Mouse (Mus musculus): Measurements from ENCODE around the gene Vdac1. TPM values are rescaled to one million over a fixed set of nuclear protein-coding genes. Genes with fewer than 3 reads are reported as not detected.

Vdac1 gene
- 272 and 293 TPM in 2 replicates for polyA plus RNA-seq (2015; fragmentation: Nextera tagmentation; extraction: Ambion mirVana)

- Histone ChIP-seq H3K4me2 (replicated peaks) (peak within 1 kb of the TSS; percentile 72), H3K36me3 (no peaks in the 10 kb centered on the region), H3K27ac (replicated peaks) (peak within 1 kb of the TSS; percentile 92), H3K4me1 (peaks cover 41% of the 10 kb centered on the region), H3K9me3 (no peaks in the 10 kb centered on the region), H3K27me3 (no peaks in the 10 kb centered on the region), H3K9ac (replicated peaks) (peak within 1 kb of the TSS; percentile 97), H3K4me3 (peak within 1 kb of the TSS; percentile 86)
- under 1% methylated on average over 84 of the region's 84 CpGs for WGBS
- peak; percentile 96 for ATAC-seq (replicated peaks)
These were observed at the start of gene Vdac1 for GRCm38 (mm10) chr11:52360471-52361277. Gene Vdac1, plus strand, starts transcription at chr11:52360860.

GRCm38 (mm10) chr11:52314102-52314793, 46.4 kb upstream of the Vdac1 start:
- Histone ChIP-seq H3K4me1 (no peaks in the 10 kb centered on the region), H3K36me3 (no peaks in the 10 kb centered on the region), H3K9me3 (no peaks in the 10 kb centered on the region), H3K27ac (replicated peaks) (no peak overlapping the region), H3K27me3 (0 out of 2 replicates have a peak, but pooled peaks cover 8% of the 10 kb centered on the region), H3K9ac (replicated peaks) (no peak overlapping the region), H3K4me2 (replicated peaks) (no peak overlapping the region), H3K4me3 (no peak overlapping the region)
- ATAC-seq (replicated peaks): no peak
- WGBS: 15% methylated on average over 26 of the region's 26 CpGs

- 0 out of 2 replicates have a peak, but pooled peaks cover 8% of the 10 kb centered on the region for H3K27me3 ChIP-seq
- no peak overlapping the region for H3K4me3 ChIP-seq
- no peak overlapping the region for H3K4me2 ChIP-seq (replicated peaks)
- no peaks in the 10 kb centered on the region for H3K4me1 ChIP-seq
- no peak overlapping the region for H3K9ac ChIP-seq (replicated peaks)
- no peaks in the 10 kb centered on the region for H3K36me3 ChIP-seq
- 75% methylated on average over 13 of the region's 13 CpGs for WGBS
- H3K9me3 ChIP-seq: no peaks in the 10 kb centered on the region
- H3K27ac ChIP-seq (replicated peaks): no peak overlapping the region
- ATAC-seq (replicated peaks): no peak
These were observed 42.2 kb upstream of the Vdac1 start for GRCm38 (mm10) chr11:52318445-52318844.

GRCm38 (mm10) chr11:52319664-52320063, 41.0 kb upstream of the Vdac1 start:
- Histone ChIP-seq H3K4me2 (replicated peaks) (no peak overlapping the region), H3K27me3 (0 out of 2 replicates have a peak, but pooled peaks cover 4% of the 10 kb centered on the region), H3K4me1 (no peaks in the 10 kb centered on the region), H3K27ac (replicated peaks) (no peak overlapping the region), H3K9me3 (no peaks in the 10 kb centered on the region), H3K4me3 (no peak overlapping the region), H3K36me3 (no peaks in the 10 kb centered on the region), H3K9ac (replicated peaks) (no peak overlapping the region)
- ATAC-seq (replicated peaks): no peak
- WGBS: 85% methylated on average over 4 of the region's 4 CpGs

GRCm38 (mm10) chr11:52320529-52320928, 40.1 kb upstream of the Vdac1 start:
- Histone ChIP-seq H3K9ac (replicated peaks) (no peak overlapping the region), H3K27me3 (no peaks in the 10 kb centered on the region), H3K27ac (replicated peaks) (no peak overlapping the region), H3K36me3 (no peaks in the 10 kb centered on the region), H3K4me2 (replicated peaks) (no peak overlapping the region), H3K4me1 (no peaks in the 10 kb centered on the region), H3K9me3 (no peaks in the 10 kb centered on the region), H3K4me3 (no peak overlapping the region)
- WGBS: 84% methylated on average over 4 of the region's 4 CpGs
- no peak for ATAC-seq (replicated peaks)

GRCm38 (mm10) chr11:52321540-52321939, 39.1 kb upstream of the Vdac1 start:
- H3K4me3 ChIP-seq: no peak overlapping the region
- no peaks in the 10 kb centered on the region for H3K27me3 ChIP-seq
- 74% methylated on average over 3 of the region's 3 CpGs for WGBS
- no peaks in the 10 kb centered on the region for H3K4me1 ChIP-seq
- H3K4me2 ChIP-seq (replicated peaks): no peak overlapping the region
- H3K9me3 ChIP-seq: no peaks in the 10 kb centered on the region
- H3K27ac ChIP-seq (replicated peaks): no peak overlapping the region
- no peak for ATAC-seq (replicated peaks)
- no peaks in the 10 kb centered on the region for H3K36me3 ChIP-seq
- H3K9ac ChIP-seq (replicated peaks): no peak overlapping the region

- no peak overlapping the region for H3K27ac ChIP-seq (replicated peaks)
- no peak overlapping the region for H3K9ac ChIP-seq (replicated peaks)
- 60% methylated on average over 23 of the region's 23 CpGs for WGBS
- H3K36me3 ChIP-seq: no peaks in the 10 kb centered on the region
- H3K9me3 ChIP-seq: no peaks in the 10 kb centered on the region
- H3K27me3 ChIP-seq: no peaks in the 10 kb centered on the region
- H3K4me2 ChIP-seq (replicated peaks): no peak overlapping the region
- no peak overlapping the region for H3K4me3 ChIP-seq
- no peaks in the 10 kb centered on the region for H3K4me1 ChIP-seq
- no peak for ATAC-seq (replicated peaks)
These were observed 36.0 kb upstream of the Vdac1 start for GRCm38 (mm10) chr11:52324442-52325367.

- H3K27me3 ChIP-seq: no peaks in the 10 kb centered on the region
- ATAC-seq (replicated peaks): no peak
- no peak overlapping the region for H3K27ac ChIP-seq (replicated peaks)
- 53% methylated on average over 3 of the region's 3 CpGs for WGBS
- peaks cover 1% of the 10 kb centered on the region; the same call in 1 of the 2 replicates for H3K4me1 ChIP-seq
- H3K9me3 ChIP-seq: no peaks in the 10 kb centered on the region
- H3K36me3 ChIP-seq: no peaks in the 10 kb centered on the region
- H3K4me2 ChIP-seq (replicated peaks): no peak overlapping the region
- H3K9ac ChIP-seq (replicated peaks): no peak overlapping the region
- no peak overlapping the region for H3K4me3 ChIP-seq
These were observed 33.3 kb upstream of the Vdac1 start for GRCm38 (mm10) chr11:52327313-52327712.

- no peaks in the 10 kb centered on the region for H3K27me3 ChIP-seq
- WGBS: 19% methylated on average over 16 of the region's 16 CpGs
- no peaks in the 10 kb centered on the region for H3K36me3 ChIP-seq
- H3K4me3 ChIP-seq: no peak overlapping the region
- peak; percentile 71 for ATAC-seq (replicated peaks)
- no peak overlapping the region for H3K9ac ChIP-seq (replicated peaks)
- 0 out of 2 replicates have a peak overlapping the region, but pooled peaks have one; percentile 12 for H3K27ac ChIP-seq (replicated peaks)
- no peaks in the 10 kb centered on the region for H3K9me3 ChIP-seq
- peaks cover 21% of the 10 kb centered on the region for H3K4me1 ChIP-seq
- H3K4me2 ChIP-seq (replicated peaks): no peak overlapping the region
These were observed 28.1 kb upstream of the Vdac1 start for GRCm38 (mm10) chr11:52332421-52333118.

GRCm38 (mm10) chr11:52333616-52334015, 27.0 kb upstream of the Vdac1 start:
- no peaks in the 10 kb centered on the region for H3K9me3 ChIP-seq
- peak; percentile 74 for ATAC-seq (replicated peaks)
- no peak overlapping the region; the same call in 1 of the 2 replicates for H3K9ac ChIP-seq (replicated peaks)
- H3K4me2 ChIP-seq (replicated peaks): no peak overlapping the region
- peaks cover 21% of the 10 kb centered on the region for H3K4me1 ChIP-seq
- H3K4me3 ChIP-seq: no peak overlapping the region
- 61% methylated on average over 13 of the region's 13 CpGs for WGBS
- peak overlapping the region; percentile 55 for H3K27ac ChIP-seq (replicated peaks)
- H3K27me3 ChIP-seq: no peaks in the 10 kb centered on the region
- no peaks in the 10 kb centered on the region for H3K36me3 ChIP-seq

- Histone ChIP-seq H3K9me3 (no peaks in the 10 kb centered on the region), H3K4me1 (peaks cover 21% of the 10 kb centered on the region), H3K36me3 (no peaks in the 10 kb centered on the region), H3K4me3 (no peak overlapping the region), H3K27me3 (no peaks in the 10 kb centered on the region), H3K9ac (replicated peaks) (no peak overlapping the region), H3K27ac (replicated peaks) (peak overlapping the region; percentile 72), H3K4me2 (replicated peaks) (no peak overlapping the region)
- ATAC-seq (replicated peaks): no peak
- WGBS: 85% methylated on average over 4 of the region's 4 CpGs
These were observed 25.4 kb upstream of the Vdac1 start for GRCm38 (mm10) chr11:52335263-52335662.

All from forebrain, embryonic 15.5 days (tissue).